Mouse (Mus musculus): ENCODE measurements around the gene Zfp385b.

Gene Zfp385b

DNA sequence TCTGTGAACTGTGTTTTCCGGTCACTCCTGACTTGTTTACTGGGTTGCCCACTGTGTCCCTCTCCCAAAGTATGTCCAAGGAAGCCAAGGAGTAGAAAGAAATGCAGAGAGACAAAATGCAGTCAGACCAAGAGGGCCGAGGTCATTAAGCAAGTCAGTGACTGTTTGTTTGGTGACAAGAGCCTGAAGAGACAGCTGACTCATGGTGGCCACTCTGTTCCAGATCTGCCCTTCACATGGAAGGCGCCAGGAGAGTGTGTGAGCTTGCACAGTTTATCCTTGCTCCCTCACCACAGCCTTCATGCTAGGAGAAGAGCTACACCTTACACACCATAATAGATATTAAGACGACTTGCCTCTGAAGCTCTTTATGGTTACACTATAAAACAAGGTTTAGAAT lies 28.6 kb downstream of the Zfp385b start:
- in situ Hi-C loops (cut with MseI, MboI) = no loop called here

DNA sequence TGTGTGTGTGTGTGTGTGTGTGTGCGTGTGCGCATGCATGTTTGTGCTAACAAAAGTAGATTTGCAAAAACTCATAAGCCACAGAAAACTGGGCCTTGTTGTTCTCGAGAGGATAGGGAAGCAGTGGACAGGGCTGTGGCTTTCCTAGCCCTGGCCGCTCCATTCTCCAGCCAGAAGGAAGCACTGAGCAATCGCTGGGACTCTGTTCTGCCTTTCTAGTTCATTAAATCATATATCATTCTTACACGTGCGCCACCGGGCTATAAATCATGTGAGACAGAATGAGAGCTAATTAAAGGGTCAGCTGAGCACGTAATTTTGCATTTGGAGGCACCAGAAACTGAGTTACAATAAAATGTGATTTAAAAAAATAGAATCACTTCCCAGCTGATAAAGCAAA lies 29.1 kb downstream of the Zfp385b start:
- in situ Hi-C loops (cut with MseI, MboI) = no loop called here

DNA sequence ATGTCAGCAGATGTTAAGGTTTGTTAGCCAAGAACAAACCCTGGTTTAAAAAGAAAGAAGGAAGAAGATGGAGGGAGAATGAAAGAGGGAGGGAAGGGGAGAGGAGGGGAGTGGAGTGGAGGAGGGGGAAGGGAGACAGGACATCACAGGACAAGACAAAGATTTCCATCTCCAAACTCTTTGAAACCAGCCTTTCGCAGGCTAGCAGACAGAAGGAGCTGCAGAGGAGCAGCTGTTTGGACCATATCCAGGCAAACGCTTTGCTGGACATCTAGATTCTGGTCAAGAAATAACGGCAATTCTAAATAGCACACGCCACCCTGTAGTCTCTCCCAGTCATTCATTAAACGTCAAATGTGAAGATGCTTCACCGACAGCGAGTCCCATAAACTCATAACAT lies 38.0 kb downstream of the Zfp385b start:
- in situ Hi-C loops (cut with MseI, MboI) = no loop called here

DNA sequence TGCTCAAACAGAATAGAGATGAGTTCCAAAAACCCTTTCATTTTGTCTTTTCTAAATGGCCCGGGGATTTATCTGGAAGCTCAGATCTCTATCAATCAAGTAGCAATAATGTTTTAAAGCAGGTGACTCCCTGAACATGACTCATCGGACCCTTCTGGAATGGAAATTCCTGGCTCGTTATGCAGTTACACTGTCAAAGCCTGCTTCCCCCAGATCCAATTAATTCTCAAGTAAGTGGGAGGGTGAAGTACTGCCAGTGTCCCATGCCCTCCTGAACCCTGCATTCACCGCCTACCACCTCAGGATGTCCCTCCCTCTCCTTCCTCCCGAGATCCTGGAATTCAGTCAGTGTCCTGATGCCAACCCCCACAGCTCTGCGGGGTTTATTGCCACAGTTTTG lies 41.7 kb downstream of the Zfp385b start:
- in situ Hi-C loops (cut with MseI, MboI) = no loop called here

DNA sequence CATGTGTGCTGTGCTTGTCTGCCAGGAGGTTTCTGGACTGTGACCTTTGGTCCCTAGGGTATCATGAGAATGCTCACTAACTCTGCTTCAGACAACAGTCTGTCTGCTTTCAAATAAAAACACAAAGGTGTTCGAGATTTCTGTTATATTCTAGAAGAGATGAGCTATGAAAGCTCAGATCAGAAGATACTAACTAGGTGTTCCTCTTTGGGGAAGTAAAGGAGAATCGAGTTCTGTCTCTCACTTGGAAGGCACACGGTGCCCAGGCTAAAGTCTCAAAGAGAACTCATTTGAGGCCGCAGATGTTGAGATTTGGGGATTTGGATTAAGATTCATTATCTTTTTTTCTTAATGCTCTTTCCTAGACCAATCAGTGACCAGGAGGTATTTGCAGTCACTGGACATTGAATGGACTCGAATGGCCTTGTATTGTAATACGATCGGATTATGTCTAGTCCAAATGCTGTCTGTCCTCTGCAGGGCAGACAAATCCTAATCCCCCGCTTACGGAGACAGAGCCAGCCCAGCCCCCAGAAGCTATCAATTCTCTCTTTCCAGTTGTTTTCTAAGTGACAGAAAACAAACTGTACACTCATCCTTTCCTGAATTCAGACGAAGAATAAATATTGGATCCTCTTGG lies 42.3 kb downstream of the Zfp385b start:
- in situ Hi-C loops (cut with MseI, MboI) = no loop called here

DNA sequence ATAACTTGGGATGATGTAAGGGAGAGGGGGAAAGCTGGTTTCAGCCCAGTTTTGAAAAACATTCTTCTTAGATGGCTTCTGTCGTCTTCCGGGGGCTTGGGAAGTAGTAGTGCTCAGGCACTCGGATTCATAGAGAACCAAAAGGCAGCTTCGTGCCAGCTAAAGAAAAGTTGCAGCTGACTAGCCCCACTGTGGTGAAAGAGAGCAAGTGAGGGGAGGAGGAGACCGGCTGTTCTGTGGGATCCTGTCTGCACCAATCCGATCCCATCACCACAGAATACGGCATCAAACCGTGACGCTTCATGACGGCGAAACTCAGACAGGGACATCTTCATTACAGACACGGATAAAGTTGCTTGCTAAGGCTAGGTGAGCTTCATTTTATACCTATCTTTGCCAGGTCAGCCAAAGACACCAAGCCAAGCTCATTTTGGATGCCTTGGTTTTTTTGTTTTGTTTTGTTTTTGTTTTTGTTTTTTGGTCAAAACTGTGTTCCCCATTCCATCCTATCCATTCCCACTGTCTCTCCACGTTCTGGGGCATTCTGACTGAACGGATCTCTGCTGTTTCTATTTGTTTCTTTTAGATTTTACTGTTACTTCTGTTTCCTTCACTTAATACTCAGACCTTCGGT lies 44.1 kb downstream of the Zfp385b start:
- in situ Hi-C loops (cut with MseI, MboI) = no loop called here

DNA sequence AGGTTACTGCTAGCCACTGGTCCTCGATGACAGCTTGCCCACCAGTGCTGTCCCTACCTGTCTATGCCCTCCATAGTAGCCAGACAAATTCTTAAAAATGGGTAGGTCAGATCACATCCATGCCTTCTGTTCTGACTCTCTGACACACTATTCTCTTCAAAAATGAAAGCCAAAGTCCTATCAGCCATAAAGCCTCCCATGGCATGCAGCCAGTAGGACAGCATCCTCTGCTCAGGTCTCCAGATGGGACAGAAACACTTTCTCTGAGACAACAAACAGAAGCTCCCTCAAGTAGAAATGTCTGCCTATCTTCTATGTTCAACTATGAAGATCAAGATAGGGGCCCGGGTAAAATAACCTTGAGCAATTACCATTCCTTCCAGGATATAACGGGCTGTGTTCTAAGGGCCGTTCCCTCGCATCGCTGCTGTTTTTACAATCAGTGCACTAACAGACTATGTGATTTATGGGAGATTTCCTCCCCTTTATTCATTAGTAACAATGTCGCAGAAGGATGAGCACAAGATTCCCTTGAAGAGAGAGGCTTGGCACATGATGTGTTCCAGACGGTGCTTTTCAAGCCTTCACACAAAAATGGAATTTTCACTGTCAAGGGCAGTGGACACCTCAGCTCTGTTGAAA lies 49.3 kb downstream of the Zfp385b start:
- in situ Hi-C loops (cut with MseI, MboI) = no loop called here

DNA sequence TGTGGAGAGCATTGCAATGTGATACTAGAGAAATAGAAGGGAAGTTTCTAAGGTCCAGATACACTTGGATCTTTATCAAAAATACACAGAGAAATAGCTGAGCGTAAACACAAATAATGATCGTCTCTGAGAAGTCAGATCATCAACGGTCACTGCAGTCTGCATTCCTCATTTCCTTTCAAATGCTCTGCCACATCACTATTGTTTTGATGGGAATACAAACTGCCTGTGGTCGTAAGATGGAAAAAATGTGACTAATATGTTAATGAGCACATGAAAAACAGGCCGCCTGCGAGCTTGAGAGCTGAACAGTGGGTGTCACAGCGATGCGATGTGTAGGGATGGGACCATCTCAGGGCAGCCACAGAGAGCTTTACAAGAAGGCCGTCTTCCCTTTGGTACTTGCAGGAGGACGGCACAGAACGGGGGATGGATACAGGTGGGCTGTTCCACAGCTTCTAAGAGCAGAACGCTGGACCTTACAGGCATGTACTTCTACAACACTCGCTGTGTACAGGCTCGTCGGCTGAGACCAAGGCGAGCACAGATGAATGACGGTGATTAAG lies 51.0 kb downstream of the Zfp385b start:
- in situ Hi-C loops (cut with MseI, MboI) = no loop called here

DNA sequence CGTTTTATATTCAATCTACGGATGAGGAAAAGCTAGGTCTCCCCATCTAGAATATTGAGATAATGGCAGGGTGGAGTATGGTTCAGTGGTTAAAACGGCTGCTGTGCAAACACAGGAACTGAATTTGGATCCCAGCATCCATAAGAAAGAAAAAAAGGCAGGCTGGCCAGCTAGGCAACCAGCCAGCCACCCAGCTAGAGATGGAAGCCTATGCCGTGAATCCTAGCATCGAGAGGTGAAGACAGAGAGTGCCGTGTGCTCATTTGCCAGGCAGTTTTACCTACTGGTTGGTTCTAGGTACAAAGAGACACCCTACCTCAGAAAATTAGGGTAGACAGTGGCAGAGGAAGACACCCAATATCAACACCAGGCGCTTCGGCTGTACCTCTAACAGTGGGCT lies 57.5 kb downstream of the Zfp385b start:
- in situ Hi-C loops (cut with MseI, MboI) = no loop called here

DNA sequence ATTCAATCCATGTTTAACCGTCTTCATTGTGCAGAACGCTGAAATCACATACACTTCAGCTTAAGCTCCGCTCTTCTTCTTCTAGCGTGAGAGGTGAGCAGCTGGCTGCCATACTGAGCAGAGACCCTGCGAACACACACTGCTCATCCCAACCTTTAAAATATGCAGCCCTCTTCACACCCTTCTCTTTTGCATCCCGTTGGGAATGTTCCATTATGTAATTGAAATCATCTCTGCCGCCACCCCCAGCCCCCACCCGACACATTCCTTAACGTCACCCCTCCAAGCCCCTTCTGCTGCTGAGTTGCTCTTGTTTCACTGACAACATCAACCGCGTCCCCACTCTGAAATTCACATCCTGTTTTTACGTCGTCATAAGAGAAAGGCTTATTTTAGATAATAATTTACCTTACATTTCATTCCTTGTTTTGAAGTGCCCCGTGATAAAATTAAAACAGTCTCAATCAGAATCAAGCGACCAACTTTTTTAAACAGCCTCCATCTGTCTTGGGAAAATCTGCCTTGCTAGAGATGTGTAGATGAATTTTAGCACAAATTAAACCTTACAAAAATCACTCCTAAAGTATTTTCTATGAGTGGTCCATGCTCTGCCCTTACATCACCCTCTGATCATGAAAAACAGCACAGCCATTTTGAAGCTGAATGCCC lies 60.9 kb downstream of the Zfp385b start:
- in situ Hi-C loops (cut with MseI, MboI) = no loop called here

DNA sequence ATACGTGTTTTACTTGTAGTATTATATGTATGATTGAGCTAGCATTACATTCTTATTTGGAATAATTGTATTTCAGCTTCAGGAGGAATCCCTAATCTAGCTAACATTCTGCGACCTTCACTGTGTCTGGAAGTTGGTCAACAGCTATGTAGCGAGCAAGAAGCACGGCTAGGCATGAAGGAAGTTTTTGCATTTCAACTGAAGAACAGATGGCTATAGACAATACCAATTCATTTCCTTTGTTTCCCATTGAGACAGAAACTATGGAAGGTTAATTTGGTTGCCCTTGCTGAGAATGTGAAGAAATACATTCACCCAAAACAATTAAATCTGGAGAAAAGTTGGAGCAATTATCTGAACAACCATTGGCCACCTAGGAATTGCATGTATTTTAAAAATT lies 66.9 kb downstream of the Zfp385b start:
- in situ Hi-C loops (cut with MseI, MboI) = no loop called here

DNA sequence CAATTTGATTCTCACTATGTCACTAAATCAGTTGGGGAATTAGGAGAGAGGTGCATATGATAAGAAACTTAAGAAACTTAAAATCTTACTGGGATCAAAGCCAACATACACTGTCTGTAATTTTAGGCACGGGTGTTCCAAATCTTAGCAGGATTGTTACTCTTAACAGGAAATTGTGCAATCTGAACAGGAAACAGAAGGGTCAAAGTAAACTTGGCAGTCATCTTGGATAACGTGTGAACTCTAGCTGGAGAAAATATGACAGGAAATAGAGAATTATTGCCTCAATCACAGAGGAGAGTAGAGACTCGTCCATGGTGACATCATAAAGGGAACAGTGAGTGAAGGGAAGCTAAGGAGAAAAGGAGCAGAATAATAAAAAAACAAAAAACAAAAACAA lies 69.8 kb downstream of the Zfp385b start:
- in situ Hi-C loops (cut with MseI, MboI) = no loop called here

DNA sequence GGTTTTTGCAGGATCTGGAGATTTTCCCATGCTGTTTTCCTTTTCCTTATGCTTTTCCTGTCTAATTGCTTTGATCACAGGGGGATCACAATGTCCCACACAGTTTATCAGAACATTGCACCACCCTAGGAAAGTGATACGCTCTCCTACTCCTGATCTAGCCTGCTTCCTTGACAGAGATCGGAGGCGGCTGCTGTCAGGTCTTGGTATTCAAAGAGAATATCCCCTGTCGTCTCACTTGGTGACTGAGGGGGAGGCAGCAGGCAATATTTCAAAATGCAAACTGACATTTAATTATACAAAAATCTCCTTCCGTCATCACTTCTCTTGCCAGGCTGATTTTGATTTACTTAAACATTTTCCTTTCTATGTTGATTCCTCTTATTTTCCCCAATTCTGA lies 73.0 kb downstream of the Zfp385b start:
- in situ Hi-C loops (cut with MseI, MboI) = no loop called here

DNA sequence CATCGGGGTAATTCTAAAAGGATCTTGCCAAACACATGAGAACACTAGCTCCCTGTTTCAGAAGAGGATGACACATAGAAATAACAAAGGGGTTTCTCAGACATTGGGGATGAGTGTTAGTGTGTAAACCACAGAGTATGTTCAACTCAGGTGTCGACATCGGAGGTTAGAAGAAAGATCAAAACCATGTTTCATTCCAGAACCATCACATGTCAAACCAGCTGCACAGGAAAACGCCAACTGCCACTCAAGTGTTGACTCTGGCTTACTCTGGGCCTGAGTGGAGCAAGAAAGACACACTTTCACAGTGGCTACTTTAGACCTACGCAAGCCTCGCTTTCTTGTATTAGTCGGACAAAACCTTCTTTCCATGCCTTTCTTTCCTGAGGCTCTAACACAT lies 74.2 kb downstream of the Zfp385b start:
- in situ Hi-C loops (cut with MseI, MboI) = no loop called here

DNA sequence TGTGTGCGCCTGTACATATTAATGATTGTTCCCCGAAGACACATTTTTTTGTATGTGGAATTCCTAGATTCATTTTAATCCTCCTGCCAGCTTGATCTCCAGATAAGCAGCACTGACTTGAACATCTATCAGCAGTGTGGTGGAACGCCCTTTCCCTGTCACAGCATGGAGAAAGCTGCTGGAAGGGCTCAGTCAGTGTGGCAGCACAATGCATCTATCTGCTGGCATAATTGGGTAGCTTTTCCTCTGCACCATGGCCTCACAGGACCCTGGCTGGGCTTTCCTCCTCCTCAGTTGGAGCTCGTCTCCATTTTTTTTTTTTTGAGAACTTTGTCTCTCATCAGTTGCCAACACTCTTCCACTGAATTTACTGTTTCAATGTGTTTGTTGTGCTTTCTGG lies 77.1 kb downstream of the Zfp385b start:
- in situ Hi-C loops (cut with MseI, MboI) = no loop called here

DNA sequence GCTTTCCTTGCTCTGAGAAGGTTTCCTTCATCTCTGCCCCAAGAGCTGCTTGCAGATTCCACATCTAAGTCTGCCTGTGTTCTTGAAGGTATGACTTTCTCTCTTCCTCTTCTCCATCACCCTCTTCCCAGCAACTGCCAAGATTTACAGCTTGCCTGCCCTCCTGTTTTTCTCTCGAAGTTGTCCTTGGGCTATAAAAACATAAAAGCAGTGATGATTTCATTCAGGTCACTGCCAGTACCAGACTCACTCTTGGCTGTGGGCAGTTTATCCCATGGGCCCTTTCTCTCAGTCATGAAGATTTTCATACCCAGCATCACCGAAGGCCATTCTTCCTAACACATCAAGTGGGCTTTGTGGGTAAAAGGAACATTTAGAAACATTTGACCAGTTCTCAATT lies 89.2 kb downstream of the Zfp385b start:
- in situ Hi-C loops (cut with MseI, MboI) = no loop called here

DNA sequence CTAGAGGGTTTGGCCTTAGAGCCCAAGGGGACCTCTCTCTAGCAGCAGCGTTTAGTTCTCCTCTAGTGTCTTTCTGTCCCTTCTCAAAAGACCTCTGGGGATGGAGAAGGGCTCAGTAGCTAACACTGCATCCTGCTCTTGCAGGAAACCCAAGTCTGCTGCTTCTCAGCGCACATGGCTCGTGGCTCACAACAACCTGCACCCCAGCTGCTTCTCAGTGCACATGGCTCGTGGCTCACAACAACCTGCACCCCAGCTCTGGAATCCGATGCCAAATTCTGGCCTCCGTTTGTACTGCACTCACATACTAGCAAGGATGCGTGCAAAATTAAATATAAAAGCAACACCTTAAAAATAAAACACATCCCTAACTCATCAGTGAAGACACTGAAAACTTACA lies 92.6 kb downstream of the Zfp385b start:
- in situ Hi-C loops (cut with MseI, MboI) = no loop called here

DNA sequence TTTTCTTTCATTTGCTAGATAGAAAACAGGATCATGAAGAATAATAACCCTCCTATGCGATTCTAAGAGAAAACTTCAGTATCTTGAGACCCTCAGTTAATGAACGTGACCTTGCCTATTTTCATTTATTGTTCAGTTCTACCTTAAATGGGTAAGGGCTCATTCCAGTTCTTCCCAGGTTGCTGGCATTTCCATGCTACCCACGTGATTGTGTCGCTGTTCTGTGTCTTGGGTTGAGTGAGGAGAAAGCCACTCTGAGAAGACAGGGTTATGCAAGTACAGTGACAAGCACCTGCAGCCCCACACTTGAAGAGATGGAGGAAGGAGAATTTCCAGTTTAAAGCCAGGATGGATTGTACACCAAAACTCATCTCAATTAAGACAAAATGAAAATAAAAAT lies 98.6 kb downstream of the Zfp385b start:
- in situ Hi-C loops (cut with MseI, MboI) = no loop called here

DNA sequence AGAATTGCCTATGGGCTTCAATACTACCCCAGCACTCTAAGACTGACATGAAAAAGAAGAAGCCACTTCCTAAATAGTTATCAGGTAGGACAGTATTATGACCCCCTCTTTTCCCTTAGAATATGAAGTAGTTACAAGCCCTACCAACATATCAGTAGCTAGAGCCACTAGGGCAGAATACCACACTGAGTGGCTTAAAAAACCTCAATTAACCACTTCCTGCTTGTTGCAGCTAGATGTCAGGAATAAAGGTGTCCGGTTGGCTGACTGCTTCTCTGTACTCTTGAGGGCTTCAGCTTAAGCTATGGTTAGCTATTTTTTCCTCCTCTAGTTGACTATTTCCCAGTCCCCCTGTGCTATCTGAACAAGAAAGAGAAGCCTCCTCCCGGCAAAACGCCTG lies 103.1 kb downstream of the Zfp385b start:
- in situ Hi-C loops (cut with MseI, MboI) = no loop called here

DNA sequence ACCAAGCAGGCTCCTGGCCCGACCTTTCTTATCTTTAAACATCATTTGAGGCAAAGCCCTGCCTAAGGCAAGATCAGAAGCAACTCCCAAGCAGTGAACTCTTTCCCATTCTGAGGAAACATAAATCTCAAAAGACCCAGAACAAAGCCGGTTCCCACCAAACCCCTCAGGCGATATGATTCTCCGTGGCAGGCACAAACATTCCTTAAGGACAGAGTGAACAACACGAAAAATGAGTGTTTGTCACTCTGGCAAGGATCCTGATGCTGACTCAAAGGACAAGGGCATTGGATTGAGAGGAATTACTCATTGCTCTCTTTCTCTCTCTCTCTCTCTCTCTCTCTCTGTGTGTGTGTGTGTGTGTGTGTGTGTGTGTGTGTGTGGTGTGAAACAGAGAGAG lies 105.6 kb downstream of the Zfp385b start:
- in situ Hi-C loops (cut with MseI, MboI) = no loop called here

DNA sequence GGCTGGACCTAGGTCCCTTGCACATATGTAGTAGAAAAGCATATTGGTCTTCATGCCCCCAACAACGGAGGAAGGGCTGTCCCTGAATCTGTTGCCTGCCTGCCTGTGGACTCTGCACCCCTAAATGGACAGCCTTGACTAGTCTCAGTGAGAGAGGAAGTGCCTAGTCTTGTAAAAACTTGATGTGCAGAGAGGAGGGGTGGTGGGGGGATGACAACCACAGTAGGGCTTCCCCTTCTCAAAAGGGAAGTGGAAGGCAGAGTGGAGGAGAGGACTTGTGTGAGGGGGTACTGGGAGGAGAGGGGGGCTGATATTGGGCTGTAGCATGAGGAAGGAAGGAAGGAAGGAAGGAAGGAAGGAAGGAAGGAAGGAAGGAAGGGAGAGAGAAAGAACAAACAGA lies 107.7 kb downstream of the Zfp385b start:
- in situ Hi-C loops (cut with MseI, MboI) = no loop called here

DNA sequence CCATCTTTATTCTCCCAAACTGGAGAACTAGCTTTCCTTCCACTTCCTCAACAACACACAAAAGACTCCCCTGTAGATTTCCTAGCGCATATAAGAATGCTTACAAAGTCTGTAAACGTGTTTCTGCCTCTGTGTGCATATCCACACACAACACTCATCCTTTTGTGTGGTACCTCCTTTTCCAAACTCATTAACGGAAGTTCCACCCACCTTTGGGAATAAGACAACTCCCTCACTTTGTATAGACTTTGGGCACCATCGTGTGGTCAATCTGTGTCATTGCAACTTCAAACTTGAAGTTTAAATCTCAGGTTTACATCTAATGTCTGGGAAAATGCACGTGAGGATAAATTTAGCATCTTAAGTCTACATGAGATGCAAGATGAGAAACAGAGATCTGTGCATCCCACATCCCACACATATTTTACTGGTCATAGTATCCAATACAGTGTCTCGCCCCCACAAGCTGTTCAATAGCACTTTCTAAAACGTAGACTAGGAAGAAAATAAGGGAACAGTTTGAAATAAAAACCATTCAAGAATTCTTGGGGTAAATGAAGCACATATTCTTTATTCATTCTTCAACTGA lies 110.1 kb downstream of the Zfp385b start:
- in situ Hi-C loops (cut with MseI, MboI) = loop anchor here (5.0 to 10.0 kb wide), 3 partner anchors 254 to 324 kb away; no protein-coding TSS in a partner anchor
